Mouse (Mus musculus) frontal cortex, adult (tissue): ENCODE results near the gene Csf2ra.
"Not testable (repeated sequence)": the region's sequence is repeated elsewhere in the genome, so short reads cannot be mapped to it uniquely, and the experiment has no call there.

Source experiments
- ATAC-seq: cut with Nextera tagmentation; 2 replicates; pipeline ENCODE4 v1.9.2; 2017; ENCODE audit warnings: mild to moderate bottlenecking, moderate library complexity, mixed read lengths; ENCODE audit not compliant: low TSS enrichment

Csf2ra gene

GRCm38 (mm10) chr19:61227941-61228701 lies at the start of gene Csf2ra:
TSS of gene Csf2ra (minus strand) at chr19:61228429.
- ATAC-seq: no peak

- no peak for ATAC-seq
Measured at GRCm38 (mm10) chr19:61275446-61275845, 47.2 kb upstream of the Csf2ra start.

- not testable (repeated sequence) for ATAC-seq
Measured at GRCm38 (mm10) chr19:61269141-61269540, 40.9 kb upstream of the Csf2ra start.

- ATAC-seq: no peak
Measured at GRCm38 (mm10) chr19:61267141-61267540, 38.9 kb upstream of the Csf2ra start.

GRCm38 (mm10) chr19:61266651-61267050 lies 38.4 kb upstream of the Csf2ra start:
- ATAC-seq: no peak

- ATAC-seq: no peak
Measured at GRCm38 (mm10) chr19:61266246-61266615, 38.0 kb upstream of the Csf2ra start.

GRCm38 (mm10) chr19:61265349-61266245 lies 37.4 kb upstream of the Csf2ra start:
- peak; percentile 26; the same call in 1 of the 2 replicates for ATAC-seq

GRCm38 (mm10) chr19:61264933-61265332 lies 36.7 kb upstream of the Csf2ra start:
- no peak for ATAC-seq

- no peak for ATAC-seq
Measured at GRCm38 (mm10) chr19:61264227-61264626, 36.0 kb upstream of the Csf2ra start.

GRCm38 (mm10) chr19:61261241-61261640 lies 33.0 kb upstream of the Csf2ra start:
- no peak for ATAC-seq

GRCm38 (mm10) chr19:61257733-61258132 lies 29.5 kb upstream of the Csf2ra start:
- ATAC-seq: no peak

- ATAC-seq: no peak
Measured at GRCm38 (mm10) chr19:61256166-61256887, 28.1 kb upstream of the Csf2ra start.

GRCm38 (mm10) chr19:61247334-61247733 lies 19.1 kb upstream of the Csf2ra start:
- ATAC-seq: not testable (repeated sequence)

- no peak for ATAC-seq
Measured at GRCm38 (mm10) chr19:61244721-61245436, 16.6 kb upstream of the Csf2ra start.

- no peak for ATAC-seq
Measured at GRCm38 (mm10) chr19:61237967-61238366, 9.7 kb upstream of the Csf2ra start.

- no peak for ATAC-seq
Measured at GRCm38 (mm10) chr19:61234532-61234931, 6.3 kb upstream of the Csf2ra start.

GRCm38 (mm10) chr19:61226928-61227854 lies 1.0 kb downstream of the Csf2ra start:
- peak; percentile 78 for ATAC-seq

GRCm38 (mm10) chr19:61226401-61226927 lies 1.8 kb downstream of the Csf2ra start:
- peak; percentile 62 for ATAC-seq

GRCm38 (mm10) chr19:61225526-61226400 lies 2.5 kb downstream of the Csf2ra start:
- ATAC-seq: peak; percentile 63
